Mouse (Mus musculus) forebrain, embryonic 12.5 days (tissue): Measurements from ENCODE around the gene Riox1. TPM values are rescaled to one million over a fixed set of nuclear protein-coding genes. Genes with fewer than 3 reads are reported as not detected.

Experiments used
- ATAC-seq: fragments of 200-750 bp; cut with Nextera tagmentation; 2 replicates; pipeline ENCODE4 v1.8.0; 2017; ENCODE audit warnings: moderate TSS enrichment; ENCODE audit not compliant: low FRiP score
- H3K27ac ChIP-seq: fragments of 300-500 bp; sonication (generic); 2 replicates; pipeline ENCODE4 v1.5.1; 2016; ENCODE audit warnings: mild to moderate bottlenecking
- H3K27me3 ChIP-seq: fragments of 300-500 bp; sonication (generic); 2 replicates; pipeline ENCODE4 v1.6.1; 2016; ENCODE audit warnings: mild to moderate bottlenecking
- H3K36me3 ChIP-seq: fragments of 300-500 bp; sonication (generic); replicated peaks from 2 replicates; pipeline ENCODE4 v1.6.1; 2016; ENCODE audit warnings: mild to moderate bottlenecking
- H3K4me1 ChIP-seq: fragments of 300-500 bp; sonication (generic); 2 replicates; pipeline ENCODE4 v1.6.1; 2016
- H3K4me2 ChIP-seq: fragments of 300-500 bp; sonication (generic); 2 replicates; pipeline ENCODE4 v1.6.1; 2016; ENCODE audit warnings: mild to moderate bottlenecking, moderate library complexity
- H3K4me3 ChIP-seq: fragments of 300-500 bp; sonication (generic); replicated peaks from 2 replicates; pipeline ENCODE4 v1.5.1; 2016; ENCODE audit warnings: mild to moderate bottlenecking
- H3K9ac ChIP-seq: fragments of 300-500 bp; sonication (generic); 2 replicates; pipeline ENCODE4 v1.6.1; 2016; ENCODE audit warnings: mild to moderate bottlenecking
- H3K9me3 ChIP-seq: fragments of 300-500 bp; sonication (generic); 2 replicates; pipeline ENCODE4 v1.6.1; 2016
- WGBS: fragments of 180-500 bp; shearing (Covaris S2); methylation state at CpG from one replicate; pipeline ENCODE4 v1.1.7; 2016; 5-methylcytosine and 5-hydroxymethylcytosine counted together
- polyA plus RNA-seq: library from polyadenylated mRNA; unstranded; fragments of >200 nt; fragmentation: Nextera tagmentation; extraction: Ambion mirVana; gene quantifications from 2 replicates; pipeline ENCODE4 v1.2.1, GENCODE M21; 2016

Gene Riox1
- polyA plus RNA-seq, 1 experiment from 2014 or later = 18.5 TPM

- no peak overlapping the region for H3K27ac ChIP-seq
- ATAC-seq = no peak
- 72% methylated on average over 32 of the region's 32 CpGs for WGBS
Measured at GRCm38 (mm10) chr12:83951711-83952575, 1.5 kb downstream of the Riox1 start.

DNA sequence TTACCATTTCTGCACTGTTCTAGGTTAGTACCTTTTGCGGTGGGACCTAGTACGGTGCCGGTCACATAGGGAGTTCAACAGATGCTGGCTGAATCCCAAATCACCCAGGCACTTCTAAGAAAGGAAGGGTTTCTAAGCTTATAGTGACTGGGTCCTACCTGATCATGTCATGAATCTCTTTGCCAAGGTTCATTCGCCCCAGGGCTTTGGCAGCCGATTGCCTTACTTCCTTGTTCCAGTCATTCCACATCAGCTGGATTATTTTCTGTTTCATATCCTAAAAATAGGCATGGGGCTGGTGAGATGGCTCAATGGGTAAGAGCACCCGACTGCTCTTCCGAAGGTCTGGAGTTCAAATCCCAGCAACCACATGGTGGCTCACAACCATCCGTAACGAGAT, 7.9 kb downstream of the Riox1 start:
- H3K4me2 ChIP-seq = no peak overlapping the region
- WGBS = 95% methylated on average over 9 of the region's 9 CpGs
- ATAC-seq = no peak
- no peaks in the 10 kb centered on the region for H3K27me3 ChIP-seq
- H3K4me3 ChIP-seq = no peak overlapping the region
- H3K36me3 ChIP-seq = peaks cover 32% of the 10 kb centered on the region
- no peak overlapping the region for H3K27ac ChIP-seq
- H3K9ac ChIP-seq = no peak overlapping the region
- H3K9me3 ChIP-seq = no peaks in the 10 kb centered on the region
- peaks cover 6% of the 10 kb centered on the region for H3K4me1 ChIP-seq

More at GRCm38 (mm10) chr12:83951711-83952575, 1.5 kb downstream of the Riox1 start:
- Histone ChIP-seq H3K9ac (peak overlapping the region; percentile 90), H3K4me3 (peak overlapping the region; percentile 93), H3K9me3 (no peaks in the 10 kb centered on the region), H3K4me2 (peak overlapping the region; percentile 91), H3K4me1 (peaks cover 31% of the 10 kb centered on the region), H3K36me3 (peaks cover 35% of the 10 kb centered on the region), H3K27me3 (no peaks in the 10 kb centered on the region)

DNA sequence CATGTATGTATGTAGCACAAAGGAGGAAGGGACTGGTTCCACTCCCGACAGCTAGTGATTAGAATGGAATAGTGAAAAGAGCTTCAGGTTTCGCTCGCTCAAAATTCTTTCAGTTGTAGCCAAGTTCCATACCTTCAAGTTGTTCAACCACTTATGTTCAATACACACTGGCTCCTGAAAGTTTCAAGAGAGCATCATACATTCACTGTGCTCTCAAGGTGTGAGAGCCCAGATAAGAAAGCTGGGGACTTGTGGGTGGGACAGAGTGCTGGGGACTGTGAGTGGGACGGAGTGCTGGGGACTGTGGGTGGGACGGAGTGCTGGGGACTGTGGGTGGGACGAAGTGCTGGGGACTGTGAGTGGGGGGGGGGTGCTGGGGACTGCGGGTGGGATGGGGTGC, 14.8 kb downstream of the Riox1 start:
- no peak for ATAC-seq
- Histone ChIP-seq H3K36me3 (no peaks in the 10 kb centered on the region), H3K27ac (no peak overlapping the region), H3K9me3 (no peaks in the 10 kb centered on the region), H3K9ac (no peak overlapping the region), H3K27me3 (no peaks in the 10 kb centered on the region), H3K4me3 (no peak overlapping the region), H3K4me2 (no peak overlapping the region), H3K4me1 (no peaks in the 10 kb centered on the region)
- WGBS = 87% methylated on average over 7 of the region's 7 CpGs

DNA sequence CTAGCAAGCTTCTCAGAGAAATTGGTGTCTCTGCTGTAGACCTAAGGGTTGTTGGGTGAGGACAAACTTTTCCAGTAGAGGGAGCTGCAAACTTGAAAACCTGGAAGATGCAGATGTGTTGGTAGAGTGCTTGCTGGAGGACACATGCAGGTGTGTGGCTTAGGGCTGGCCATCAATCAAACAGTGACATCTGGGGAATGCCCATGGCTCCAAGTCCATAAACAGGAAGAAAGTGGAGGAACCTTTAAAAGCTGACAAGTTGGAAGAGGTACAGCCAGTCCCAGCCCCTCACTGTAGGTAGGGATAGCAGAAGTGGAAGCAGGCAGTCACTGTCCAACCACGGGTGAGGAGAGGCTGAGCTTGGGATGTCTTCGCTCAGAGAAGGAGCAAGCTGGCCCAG, 21.7 kb downstream of the Riox1 start:
- Histone ChIP-seq H3K36me3 (no peaks in the 10 kb centered on the region), H3K4me1 (no peaks in the 10 kb centered on the region), H3K4me3 (no peak overlapping the region), H3K9me3 (peaks cover 3% of the 10 kb centered on the region; the same call in 1 of the 2 replicates), H3K4me2 (no peak overlapping the region), H3K9ac (no peak overlapping the region), H3K27me3 (no peaks in the 10 kb centered on the region), H3K27ac (no peak overlapping the region)
- 87% methylated on average over 2 of the region's 2 CpGs for WGBS
- no peak for ATAC-seq

DNA sequence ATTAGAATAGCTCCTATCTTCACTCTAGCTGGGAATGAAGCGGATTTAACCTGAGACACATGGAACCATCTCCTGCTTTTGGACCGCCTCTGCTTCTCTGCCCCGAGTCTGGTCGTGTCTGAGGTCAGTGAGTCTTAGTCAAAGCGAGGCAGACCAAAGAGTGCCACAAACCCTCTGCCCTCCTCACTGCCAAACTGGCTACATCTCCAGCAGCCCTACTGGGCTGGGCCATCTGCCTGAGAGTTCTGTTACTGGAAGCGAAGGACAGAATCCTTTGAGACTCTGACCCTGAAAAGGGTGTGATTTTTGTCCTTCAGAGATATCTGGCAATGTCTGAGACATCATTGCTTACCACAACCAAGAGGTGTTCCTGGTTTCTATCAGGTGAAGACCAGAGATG, 28.5 kb downstream of the Riox1 start:
- H3K27ac ChIP-seq = no peak overlapping the region
- H3K9ac ChIP-seq = no peak overlapping the region
- H3K9me3 ChIP-seq = peaks cover 3% of the 10 kb centered on the region; the same call in 1 of the 2 replicates
- H3K36me3 ChIP-seq = no peaks in the 10 kb centered on the region
- H3K27me3 ChIP-seq = no peaks in the 10 kb centered on the region
- ATAC-seq = no peak
- no peak overlapping the region for H3K4me3 ChIP-seq
- no peaks in the 10 kb centered on the region for H3K4me1 ChIP-seq
- H3K4me2 ChIP-seq = no peak overlapping the region
- WGBS = 91% methylated on average over 6 of the region's 6 CpGs

DNA sequence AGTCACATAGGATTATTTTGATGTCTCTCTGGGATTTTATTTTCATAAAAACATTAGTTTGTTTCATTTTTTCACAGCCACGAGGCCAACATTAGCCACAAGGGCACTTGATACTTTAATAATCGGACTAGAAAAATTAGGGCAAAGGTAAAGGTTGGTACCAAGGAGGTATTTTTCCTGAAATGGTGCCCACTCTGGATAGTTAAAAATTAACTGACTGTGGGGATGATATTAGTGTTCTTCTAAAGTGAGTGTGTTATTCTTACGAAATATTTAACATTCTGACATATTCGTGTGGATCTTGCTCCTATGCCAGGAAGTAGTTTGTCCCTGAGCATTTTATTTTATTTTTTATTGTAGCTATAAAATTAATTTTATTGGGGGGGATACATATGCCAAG, 31.2 kb downstream of the Riox1 start:
- Histone ChIP-seq H3K4me1 (no peaks in the 10 kb centered on the region), H3K4me2 (no peak overlapping the region), H3K27ac (no peak overlapping the region), H3K27me3 (no peaks in the 10 kb centered on the region), H3K36me3 (no peaks in the 10 kb centered on the region), H3K4me3 (no peak overlapping the region), H3K9me3 (no peaks in the 10 kb centered on the region), H3K9ac (no peak overlapping the region)
- WGBS = 92% methylated on average over 4 of the region's 4 CpGs
- no peak for ATAC-seq

GRCm38 (mm10) chr12:83984752-83985151, 34.3 kb downstream of the Riox1 start, which contains the start of gene Heatr4:
Gene Heatr4, minus strand, starts transcription at chr12:83984852.
- 77% methylated on average over 3 of the region's 4 CpGs for whole genome bisulfite sequencing

GRCm38 (mm10) chr12:83987242-83987582, 36.8 kb downstream of the Riox1 start:
- Histone ChIP-seq H3K9ac (no peak overlapping the region), H3K4me2 (peak overlapping the region; percentile 66), H3K27me3 (no peaks in the 10 kb centered on the region), H3K36me3 (no peaks in the 10 kb centered on the region), H3K4me1 (peaks cover 4% of the 10 kb centered on the region), H3K4me3 (peak overlapping the region; percentile 65), H3K9me3 (no peaks in the 10 kb centered on the region), H3K27ac (peak overlapping the region; percentile 82; the same call in 1 of the 2 replicates)
- 42% methylated on average over 8 of the region's 8 CpGs for whole genome bisulfite sequencing
- 0 out of 2 replicates have a peak, but pooled peaks have one; percentile 34 for ATAC-seq

More at GRCm38 (mm10) chr12:83984752-83985151, 34.3 kb downstream of the Riox1 start, which contains the start of gene Heatr4:
- H3K9me3 ChIP-seq = no peaks in the 10 kb centered on the region
- no peaks in the 10 kb centered on the region for H3K27me3 ChIP-seq
- ATAC-seq = no peak
- H3K4me2 ChIP-seq = no peak within 1 kb of the TSS
- no peak within 1 kb of the TSS for H3K9ac ChIP-seq
- peaks cover 4% of the 10 kb centered on the region for H3K4me1 ChIP-seq
- H3K27ac ChIP-seq = no peak within 1 kb of the TSS
- H3K4me3 ChIP-seq = no peak within 1 kb of the TSS
- no peaks in the 10 kb centered on the region for H3K36me3 ChIP-seq

DNA sequence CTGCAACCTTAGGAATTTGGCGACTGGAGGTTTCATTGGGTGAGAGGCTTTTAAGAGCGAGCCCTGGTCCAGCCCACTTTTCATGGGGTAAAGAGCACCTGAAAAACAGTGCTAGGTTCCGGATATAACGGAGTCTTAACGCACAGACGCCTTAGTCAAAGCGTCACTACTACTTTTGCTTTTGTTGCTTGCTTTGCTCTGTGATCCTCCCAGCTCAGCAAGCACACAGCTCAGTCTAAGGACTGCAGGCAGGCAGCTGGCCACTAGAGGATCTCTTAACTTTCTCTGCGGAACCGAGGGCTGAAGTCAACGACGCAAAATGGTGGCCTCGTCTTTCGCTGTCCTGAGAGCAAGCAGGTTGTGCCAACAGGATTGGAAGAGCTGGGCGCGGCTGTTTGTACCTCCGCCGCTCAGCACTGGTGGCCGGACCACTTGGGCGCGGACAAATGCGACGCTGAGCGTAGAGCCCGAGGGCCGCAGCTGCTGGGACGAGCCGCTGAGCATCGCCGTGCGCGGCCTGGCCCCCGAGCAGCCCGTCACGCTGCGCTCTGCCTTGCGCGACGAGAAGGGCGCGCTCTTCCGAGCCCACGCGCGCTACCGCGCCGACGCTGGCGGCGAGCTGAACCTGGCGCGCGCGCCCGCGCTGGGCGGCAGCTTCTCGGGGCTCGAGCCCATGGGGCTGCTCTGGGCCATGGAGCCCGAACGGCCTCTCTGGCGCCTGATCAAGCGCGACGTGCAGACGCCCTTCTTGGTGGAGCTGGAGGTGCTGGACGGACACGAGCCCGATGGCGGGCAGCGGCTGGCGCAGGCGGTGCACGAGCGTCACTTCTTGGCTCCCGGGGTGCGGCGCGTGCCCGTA, 37.4 kb downstream of the Riox1 start, which contains the start of gene Acot2:
Gene Acot2 (plus strand): TSS at position 279 of the 859 bp plus-strand sequence.
- peak within 1 kb of the TSS; percentile 65 for H3K4me3 ChIP-seq
- no peaks in the 10 kb centered on the region for H3K27me3 ChIP-seq
- H3K36me3 ChIP-seq = no peaks in the 10 kb centered on the region
- no peaks in the 10 kb centered on the region for H3K9me3 ChIP-seq
- peak within 1 kb of the TSS; percentile 66 for H3K4me2 ChIP-seq
- peak within 1 kb of the TSS; percentile 74 for H3K9ac ChIP-seq
- WGBS = under 1% methylated on average over 80 of the region's 80 CpGs
- ATAC-seq = peak; percentile 90
- H3K27ac ChIP-seq = peak within 1 kb of the TSS; percentile 82
- peaks cover 4% of the 10 kb centered on the region for H3K4me1 ChIP-seq

- Histone ChIP-seq H3K9me3 (no peaks in the 10 kb centered on the region), H3K27me3 (no peaks in the 10 kb centered on the region), H3K27ac (no peak overlapping the region), H3K4me3 (peak overlapping the region; percentile 65), H3K4me2 (peak overlapping the region; percentile 66), H3K36me3 (0 out of 2 replicates have a peak, but pooled peaks cover 3% of the 10 kb centered on the region), H3K4me1 (peaks cover 4% of the 10 kb centered on the region), H3K9ac (peak overlapping the region; percentile 74)
- ATAC-seq = peak; percentile 27; the same call in 1 of the 2 replicates
- 75% methylated on average over 4 of the region's 4 CpGs for WGBS
Measured at GRCm38 (mm10) chr12:83988483-83988882, 38.1 kb downstream of the Riox1 start.

DNA sequence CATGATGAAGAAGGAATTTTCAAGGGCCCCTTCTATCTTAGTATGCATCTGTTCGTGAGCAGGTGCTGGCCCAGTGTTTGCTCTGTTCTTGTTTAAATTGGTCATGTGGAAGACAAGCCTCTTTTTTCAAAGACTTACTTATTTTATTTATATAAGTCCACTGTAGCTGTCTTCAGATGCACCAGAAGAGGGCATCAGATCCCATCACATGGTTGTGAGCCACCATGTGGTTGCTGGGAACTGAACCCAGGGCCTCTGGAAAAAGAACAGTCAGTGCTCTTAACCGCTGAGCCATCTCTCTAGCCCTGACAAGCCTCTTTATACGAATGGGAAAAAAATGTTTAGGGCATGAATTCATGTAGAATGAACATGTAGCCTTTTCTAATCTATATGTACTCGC, 39.0 kb downstream of the Riox1 start:
- Histone ChIP-seq H3K9me3 (no peaks in the 10 kb centered on the region), H3K9ac (no peak overlapping the region), H3K4me2 (no peak overlapping the region), H3K4me1 (peaks cover 4% of the 10 kb centered on the region), H3K27me3 (no peaks in the 10 kb centered on the region), H3K36me3 (0 out of 2 replicates have a peak, but pooled peaks cover 5% of the 10 kb centered on the region), H3K27ac (no peak overlapping the region), H3K4me3 (no peak overlapping the region)
- WGBS = 94% methylated on average over 4 of the region's 4 CpGs
- ATAC-seq = no peak

- Histone ChIP-seq H3K4me3 (no peak overlapping the region), H3K9ac (no peak overlapping the region), H3K4me1 (no peaks in the 10 kb centered on the region), H3K27me3 (no peaks in the 10 kb centered on the region), H3K27ac (no peak overlapping the region), H3K36me3 (0 out of 2 replicates have a peak, but pooled peaks cover 7% of the 10 kb centered on the region), H3K9me3 (peaks cover 5% of the 10 kb centered on the region; the same call in 1 of the 2 replicates), H3K4me2 (no peak overlapping the region)
- no peak for ATAC-seq
- 75% methylated on average over 2 of the region's 2 CpGs for WGBS
Measured at GRCm38 (mm10) chr12:83997221-83997620, 46.8 kb downstream of the Riox1 start.
